Mouse (Mus musculus) lung, embryonic 15.5 days (tissue): ENCODE data around the gene Chst12. TPM values are rescaled to one million over a fixed set of nuclear protein-coding genes. Genes with fewer than 3 reads are reported as not detected.
"Not testable (repeated sequence)": the region's sequence is repeated elsewhere in the genome, so short reads cannot be mapped to it uniquely, and the experiment has no call there.

ENCODE experiments used
- ATAC-seq: fragments of 200-750 bp; cut with Nextera tagmentation; 2 replicates; pipeline ENCODE4 v1.8.0; 2017; ENCODE audit warnings: moderate number of reproducible peaks, borderline replicate concordance; ENCODE audit not compliant: low FRiP score, low TSS enrichment; ENCODE audit errors: extremely low read depth
- H3K27ac ChIP-seq: fragments of 300-500 bp; sonication (generic); 2 replicates; pipeline ENCODE4 v1.5.1; 2015; ENCODE audit warnings: moderate library complexity, mild to moderate bottlenecking, inconsistent platforms
- H3K27me3 ChIP-seq: fragments of 300-500 bp; sonication (generic); 2 replicates; pipeline ENCODE4 v1.6.1; 2015; ENCODE audit warnings: inconsistent platforms
- H3K36me3 ChIP-seq: fragments of 300-500 bp; sonication (generic); 2 replicates; pipeline ENCODE4 v1.6.1; 2015; ENCODE audit warnings: inconsistent platforms
- H3K4me1 ChIP-seq: fragments of 300-500 bp; sonication (generic); 2 replicates; pipeline ENCODE4 v1.6.1; 2015; ENCODE audit warnings: inconsistent platforms
- H3K4me2 ChIP-seq: fragments of 300-500 bp; sonication (generic); 2 replicates; pipeline ENCODE4 v1.6.1; 2015; ENCODE audit warnings: inconsistent platforms, mild to moderate bottlenecking, moderate library complexity
- H3K4me3 ChIP-seq: fragments of 300-500 bp; sonication (generic); 2 replicates; pipeline ENCODE4 v1.5.1; 2015; ENCODE audit warnings: mild to moderate bottlenecking, inconsistent platforms
- H3K9ac ChIP-seq: fragments of 300-500 bp; sonication (generic); 2 replicates; pipeline ENCODE4 v1.6.1; 2015; ENCODE audit warnings: inconsistent platforms
- H3K9me3 ChIP-seq: fragments of 300-500 bp; sonication (generic); 2 replicates; pipeline ENCODE4 v1.6.1; 2016; ENCODE audit warnings: inconsistent platforms
- WGBS: fragments of 180-500 bp; shearing (Covaris S2); methylation state at CpG from one replicate; pipeline ENCODE4 v1.1.7; 2015; 5-methylcytosine and 5-hydroxymethylcytosine counted together
- polyA plus RNA-seq: library from polyadenylated mRNA; unstranded; fragments of >200 nt; fragmentation: Nextera tagmentation; extraction: Ambion mirVana; gene quantifications from 2 replicates; pipeline ENCODE4 v1.2.1, GENCODE M21; 2015

Gene Chst12
- polyA plus RNA-seq, result 21.4 and 22.6 TPM in 2 replicates

GRCm38 (mm10) chr5:140505208-140505780, at the start of gene Chst12:
Chst12 (plus strand) TSS chr5:140505550.
- Histone ChIP-seq H3K9ac (peak within 1 kb of the TSS; percentile 68), H3K9me3 (no peaks in the 10 kb centered on the region), H3K4me1 (peaks cover 64% of the 10 kb centered on the region), H3K27ac (peak within 1 kb of the TSS; percentile 67), H3K4me2 (peak within 1 kb of the TSS; percentile 90), H3K4me3 (peak within 1 kb of the TSS; percentile 77), H3K27me3 (no peaks in the 10 kb centered on the region), H3K36me3 (no peaks in the 10 kb centered on the region)
- ATAC-seq, result peak; percentile 95
- 1% methylated on average over 38 of the region's 38 CpGs for WGBS

- Histone ChIP-seq H3K9me3 (peaks cover 2% of the 10 kb centered on the region; the same call in 1 of the 2 replicates), H3K4me2 (no peak overlapping the region), H3K9ac (no peak overlapping the region), H3K27me3 (no peaks in the 10 kb centered on the region), H3K36me3 (no peaks in the 10 kb centered on the region), H3K27ac (no peak overlapping the region), H3K4me1 (no peaks in the 10 kb centered on the region), H3K4me3 (no peak overlapping the region)
- 74% methylated on average over 3 of the region's 3 CpGs for WGBS
- ATAC-seq, result no peak
These were observed 43.9 kb upstream of the Chst12 start for GRCm38 (mm10) chr5:140461476-140461875.

GRCm38 (mm10) chr5:140463151-140463550, 42.2 kb upstream of the Chst12 start:
- H3K4me2 ChIP-seq, H3K27me3 ChIP-seq, H3K4me3 ChIP-seq, ATAC-seq, H3K27ac ChIP-seq, H3K4me1 ChIP-seq, H3K9ac ChIP-seq, H3K36me3 ChIP-seq, H3K9me3 ChIP-seq: not testable (repeated sequence)
- WGBS, result 69% methylated on average over 2 of the region's 2 CpGs

- Histone ChIP-seq H3K9ac (no peak overlapping the region), H3K4me2 (no peak overlapping the region), H3K4me3 (no peak overlapping the region), H3K36me3 (no peaks in the 10 kb centered on the region), H3K27me3 (no peaks in the 10 kb centered on the region), H3K27ac (no peak overlapping the region), H3K9me3 (peaks cover 2% of the 10 kb centered on the region; the same call in 1 of the 2 replicates), H3K4me1 (no peaks in the 10 kb centered on the region)
- 75% methylated on average over 2 of the region's 2 CpGs for WGBS
- no peak for ATAC-seq
These were observed 40.4 kb upstream of the Chst12 start for GRCm38 (mm10) chr5:140464943-140465342.

GRCm38 (mm10) chr5:140472336-140472735, 33.0 kb upstream of the Chst12 start:
- H3K9me3 ChIP-seq, result no peaks in the 10 kb centered on the region
- H3K36me3 ChIP-seq, result no peaks in the 10 kb centered on the region
- ATAC-seq, result no peak
- H3K4me2 ChIP-seq, result no peak overlapping the region
- no peak overlapping the region for H3K4me3 ChIP-seq
- H3K9ac ChIP-seq, result no peak overlapping the region
- H3K4me1 ChIP-seq, result no peaks in the 10 kb centered on the region
- H3K27ac ChIP-seq, result no peak overlapping the region
- WGBS, result 80% methylated on average over 3 of the region's 3 CpGs
- H3K27me3 ChIP-seq, result no peaks in the 10 kb centered on the region

GRCm38 (mm10) chr5:140481458-140481857, 23.9 kb upstream of the Chst12 start:
- no peak overlapping the region for H3K9ac ChIP-seq
- H3K27me3 ChIP-seq, result no peaks in the 10 kb centered on the region
- H3K4me2 ChIP-seq, result no peak overlapping the region
- H3K9me3 ChIP-seq, result no peaks in the 10 kb centered on the region
- no peak overlapping the region for H3K4me3 ChIP-seq
- no peaks in the 10 kb centered on the region for H3K36me3 ChIP-seq
- H3K27ac ChIP-seq, result no peak overlapping the region
- no peaks in the 10 kb centered on the region for H3K4me1 ChIP-seq
- 55% methylated on average over 4 of the region's 4 CpGs for WGBS
- ATAC-seq, result no peak

- Histone ChIP-seq H3K9me3 (no peaks in the 10 kb centered on the region), H3K9ac (no peak overlapping the region), H3K27ac (no peak overlapping the region), H3K36me3 (no peaks in the 10 kb centered on the region), H3K27me3 (peaks cover 4% of the 10 kb centered on the region; the same call in 1 of the 2 replicates), H3K4me2 (no peak overlapping the region), H3K4me1 (no peaks in the 10 kb centered on the region), H3K4me3 (no peak overlapping the region)
- WGBS, result 59% methylated on average over 6 of the region's 6 CpGs
- no peak for ATAC-seq
These were observed 14.2 kb upstream of the Chst12 start for GRCm38 (mm10) chr5:140491142-140491541.

GRCm38 (mm10) chr5:140492684-140493233, 12.6 kb upstream of the Chst12 start:
- no peaks in the 10 kb centered on the region for H3K4me1 ChIP-seq
- H3K9me3 ChIP-seq, result no peaks in the 10 kb centered on the region
- no peak overlapping the region for H3K27ac ChIP-seq
- no peak overlapping the region for H3K9ac ChIP-seq
- H3K36me3 ChIP-seq, result no peaks in the 10 kb centered on the region
- no peak overlapping the region for H3K4me3 ChIP-seq
- ATAC-seq, result no peak
- no peaks in the 10 kb centered on the region for H3K27me3 ChIP-seq
- no peak overlapping the region for H3K4me2 ChIP-seq
- WGBS, result 10% methylated on average over 11 of the region's 11 CpGs

- Histone ChIP-seq H3K4me3 (no peak overlapping the region), H3K9me3 (no peaks in the 10 kb centered on the region), H3K9ac (no peak overlapping the region), H3K36me3 (no peaks in the 10 kb centered on the region), H3K27me3 (no peaks in the 10 kb centered on the region), H3K4me1 (peaks cover 9% of the 10 kb centered on the region), H3K4me2 (no peak overlapping the region), H3K27ac (no peak overlapping the region)
- ATAC-seq, result no peak
- WGBS, result 61% methylated on average over 6 of the region's 6 CpGs
These were observed 7.2 kb upstream of the Chst12 start for GRCm38 (mm10) chr5:140498176-140498575.

GRCm38 (mm10) chr5:140500736-140501135, 4.6 kb upstream of the Chst12 start:
- Histone ChIP-seq H3K27ac (no peak overlapping the region), H3K4me2 (no peak overlapping the region), H3K36me3 (no peaks in the 10 kb centered on the region), H3K27me3 (no peaks in the 10 kb centered on the region), H3K9ac (no peak overlapping the region), H3K4me3 (no peak overlapping the region), H3K9me3 (no peaks in the 10 kb centered on the region), H3K4me1 (peaks cover 21% of the 10 kb centered on the region)
- WGBS, result 75% methylated on average over 6 of the region's 6 CpGs
- no peak for ATAC-seq

- Histone ChIP-seq H3K36me3 (no peaks in the 10 kb centered on the region), H3K9me3 (no peaks in the 10 kb centered on the region), H3K27me3 (no peaks in the 10 kb centered on the region), H3K4me3 (peak overlapping the region; percentile 23), H3K9ac (peak overlapping the region; percentile 44; the same call in 1 of the 2 replicates), H3K4me1 (peaks cover 36% of the 10 kb centered on the region), H3K4me2 (peak overlapping the region; percentile 58), H3K27ac (peak overlapping the region; percentile 22; the same call in 1 of the 2 replicates)
- no peak for ATAC-seq
- 19% methylated on average over 14 of the region's 14 CpGs for WGBS
These were observed 3.1 kb upstream of the Chst12 start for GRCm38 (mm10) chr5:140501982-140502836.

- H3K27me3 ChIP-seq, H3K9me3 ChIP-seq, H3K36me3 ChIP-seq, H3K27ac ChIP-seq, ATAC-seq: not testable (repeated sequence)
- Histone ChIP-seq H3K4me3 (peak overlapping the region; percentile 23), H3K4me1 (peaks cover 43% of the 10 kb centered on the region), H3K4me2 (peak overlapping the region; percentile 58), H3K9ac (0 out of 2 replicates have a peak overlapping the region, but pooled peaks have one; percentile 44)
- whole genome bisulfite sequencing, result under 1% methylated on average over 12 of the region's 12 CpGs
These were observed 2.4 kb upstream of the Chst12 start for GRCm38 (mm10) chr5:140502925-140503324.
